Mouse (Mus musculus) cerebellum, adult 9-10 months (tissue): ENCODE data around the gene Polk.
A peak's percentile ranks its signal among the peaks of the same experiment; 100 is the strongest.

Source experiments
- DNase-seq: peaks from one replicate; pipeline ENCODE4 v3.0.0; 2022

The Polk gene

DNA sequence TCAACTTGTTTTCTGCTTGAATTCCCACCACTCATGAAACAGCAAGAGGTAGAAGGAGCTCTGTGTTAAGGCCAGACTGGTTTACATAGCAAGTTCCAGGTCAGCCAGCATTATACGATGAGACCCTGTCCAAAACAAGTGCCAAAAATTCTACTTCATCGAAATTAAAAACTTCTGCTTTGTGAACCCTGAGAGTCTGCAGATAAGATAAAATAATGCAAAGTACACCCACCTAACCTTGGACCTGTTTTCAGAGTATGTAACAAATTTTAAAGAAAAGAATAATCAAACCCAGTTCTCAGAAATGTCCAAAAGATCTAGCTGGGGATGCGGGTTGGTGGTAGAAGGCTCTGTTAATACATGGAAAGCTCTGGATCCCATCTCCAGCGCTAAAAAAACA, 83.8 kb downstream of the Polk start:
- DNase-seq, result no peak

DNA sequence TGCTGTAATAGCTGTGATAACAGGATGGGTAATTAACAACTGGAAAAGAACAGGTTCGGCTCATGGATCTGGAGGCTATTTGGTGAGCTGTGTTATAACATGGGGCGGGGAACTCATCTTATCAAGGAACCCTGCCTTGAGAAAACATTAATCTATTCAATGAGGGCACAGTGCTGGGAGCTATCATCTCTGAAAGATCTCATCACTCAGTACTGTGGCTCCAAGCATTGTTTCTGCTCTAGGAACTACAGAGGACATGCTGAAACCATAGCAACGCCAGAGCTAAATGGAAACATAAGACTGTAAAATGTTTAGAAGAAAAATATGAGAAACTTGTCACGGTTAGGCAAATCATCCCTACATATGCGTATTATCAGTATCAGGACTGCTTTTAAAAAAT, 84.4 kb downstream of the Polk start:
- DNase-seq, result no peak

DNA sequence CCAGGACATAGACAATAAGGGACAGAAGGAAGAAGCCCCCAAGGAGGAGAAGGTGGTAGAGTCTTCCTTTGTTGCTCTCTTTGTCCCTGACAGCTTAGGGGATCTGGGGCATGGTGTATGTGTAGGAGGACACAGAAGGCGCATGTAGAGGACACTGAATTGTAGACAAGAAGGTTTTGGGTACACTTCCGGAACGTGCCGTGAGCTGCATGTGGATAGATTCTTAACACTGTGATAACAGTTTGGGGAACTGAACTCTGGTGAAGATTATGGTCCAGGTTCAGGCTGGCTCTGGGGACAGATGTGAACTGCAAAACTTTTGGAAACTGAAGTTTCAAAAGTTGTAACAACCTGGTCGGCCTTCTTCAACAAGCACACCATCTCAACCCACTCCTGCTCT, 84.8 kb downstream of the Polk start:
- no peak for DNase-seq

DNA sequence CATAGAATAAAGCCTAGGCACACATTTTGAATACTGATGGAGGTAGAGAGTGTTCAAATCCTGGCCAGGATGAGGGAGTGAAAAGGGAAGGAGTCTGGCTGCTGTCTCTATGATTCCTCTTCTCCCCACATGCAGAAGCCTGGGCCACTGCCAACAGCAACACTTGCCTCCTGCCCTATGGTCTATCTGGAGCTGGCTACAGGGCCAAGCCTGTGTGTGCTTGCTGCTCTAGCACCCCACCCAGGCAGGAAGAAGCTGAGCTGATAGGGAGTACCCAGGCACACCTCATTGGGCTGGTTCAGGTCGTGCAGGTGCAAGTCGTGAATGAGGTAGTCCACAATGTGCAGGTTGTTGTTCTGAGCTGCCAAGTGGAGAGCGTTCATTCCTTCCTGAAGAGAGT, 88.1 kb downstream of the Polk start:
- DNase-seq, result no peak

DNA sequence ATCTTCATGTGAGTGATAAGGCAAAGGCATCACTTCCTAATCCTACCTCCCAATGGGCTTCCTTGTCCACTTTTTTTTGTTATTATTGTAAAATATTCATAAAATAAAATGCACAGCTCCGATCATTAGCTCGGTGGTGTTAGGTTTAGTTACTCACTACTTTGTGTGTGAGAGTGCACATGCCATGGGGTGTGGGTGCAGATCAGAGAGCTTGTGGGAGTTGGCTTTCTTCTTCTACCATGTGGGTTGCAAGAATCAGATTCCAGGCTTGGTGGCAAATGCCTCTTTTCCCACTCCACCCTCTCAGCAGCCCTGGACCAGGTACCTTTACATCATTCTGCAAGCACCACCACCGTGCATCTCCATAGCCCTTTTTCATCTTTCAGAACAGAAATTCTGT, 89.8 kb downstream of the Polk start:
- DNase-seq, result no peak

DNA sequence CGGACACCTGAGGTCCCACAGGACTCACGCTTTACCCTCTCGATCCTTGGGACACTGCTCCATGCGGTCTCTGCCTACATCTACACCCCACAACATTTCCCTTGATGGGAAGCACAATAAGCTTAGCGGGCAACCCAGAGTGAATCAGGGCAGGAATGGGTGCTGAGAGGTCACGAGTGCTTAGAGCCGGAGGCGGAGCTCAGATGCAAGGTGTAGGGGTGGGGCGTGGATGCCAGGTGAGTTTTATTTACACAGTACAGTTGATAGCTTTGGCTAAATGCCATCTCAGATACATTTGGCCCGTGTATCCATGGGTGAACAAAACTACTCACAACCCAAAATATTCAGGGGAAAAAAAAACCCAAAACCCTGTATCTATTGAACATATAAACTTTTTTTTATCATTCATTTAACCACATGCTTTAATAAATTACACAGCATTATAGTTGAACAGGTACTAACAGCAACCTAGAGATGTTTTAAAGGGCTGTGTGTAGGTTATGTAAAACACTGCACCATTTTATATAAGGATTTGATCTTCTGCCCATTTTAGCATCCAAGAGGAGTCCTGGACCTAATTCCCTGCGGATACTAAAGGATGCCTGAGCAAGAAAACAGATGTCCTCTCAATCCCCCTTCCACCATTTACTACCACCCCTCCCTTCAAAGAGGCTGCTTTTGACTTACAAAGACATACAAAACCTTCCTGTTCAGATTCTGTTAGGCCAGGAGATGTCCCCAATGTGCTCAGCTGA, 90.8 kb downstream of the Polk start:
- no peak for DNase-seq

DNA sequence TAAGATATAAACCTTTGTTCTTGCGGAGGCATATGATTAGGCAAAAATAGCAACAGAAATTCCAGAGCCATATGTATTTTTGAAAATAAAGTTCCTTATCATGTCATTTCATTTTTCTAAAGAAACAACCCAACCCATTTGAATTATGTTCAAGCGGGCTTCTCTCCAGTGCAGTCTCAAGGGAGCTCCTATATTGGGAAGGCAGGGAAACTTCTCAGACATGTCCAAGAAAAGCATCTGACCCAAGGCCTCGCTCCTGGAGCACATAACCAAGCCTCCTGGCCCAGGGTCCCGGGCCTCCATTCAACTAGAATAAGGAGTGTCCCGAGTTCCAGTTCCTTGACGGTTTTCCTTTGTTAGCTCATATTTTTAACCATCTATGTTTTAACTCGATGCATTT, 91.5 kb downstream of the Polk start:
- no peak for DNase-seq

DNA sequence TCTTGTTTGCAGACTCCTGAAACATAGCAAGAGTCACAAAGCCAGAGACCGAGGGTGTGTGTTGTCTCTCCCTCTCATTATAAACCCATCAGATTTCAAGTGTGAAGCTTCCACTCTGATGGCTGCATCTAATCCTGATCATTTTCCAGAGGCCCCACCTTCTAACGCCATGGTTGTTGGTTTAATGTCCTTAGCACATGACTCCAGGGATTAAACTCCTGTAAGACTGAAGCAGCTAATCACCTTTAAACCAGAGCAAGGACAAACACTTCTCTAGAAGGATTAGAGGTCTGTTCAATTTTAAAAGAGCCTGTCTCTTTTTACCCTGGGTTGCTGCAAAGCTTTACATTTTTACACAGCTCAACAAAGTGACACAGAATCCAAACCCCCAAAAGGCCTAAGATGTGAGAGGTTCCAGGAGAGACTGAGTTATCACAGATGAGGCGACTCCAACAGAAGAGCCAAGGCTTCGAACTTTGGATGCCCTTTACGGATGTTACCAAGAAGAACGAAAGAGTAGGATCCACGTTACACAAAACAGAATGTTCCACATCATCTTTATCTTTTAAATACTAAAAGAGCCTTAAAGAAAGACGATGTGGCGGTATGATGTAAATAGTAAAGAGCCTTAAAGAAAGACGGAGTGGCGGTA, 92.0 kb downstream of the Polk start:
- no peak for DNase-seq

DNA sequence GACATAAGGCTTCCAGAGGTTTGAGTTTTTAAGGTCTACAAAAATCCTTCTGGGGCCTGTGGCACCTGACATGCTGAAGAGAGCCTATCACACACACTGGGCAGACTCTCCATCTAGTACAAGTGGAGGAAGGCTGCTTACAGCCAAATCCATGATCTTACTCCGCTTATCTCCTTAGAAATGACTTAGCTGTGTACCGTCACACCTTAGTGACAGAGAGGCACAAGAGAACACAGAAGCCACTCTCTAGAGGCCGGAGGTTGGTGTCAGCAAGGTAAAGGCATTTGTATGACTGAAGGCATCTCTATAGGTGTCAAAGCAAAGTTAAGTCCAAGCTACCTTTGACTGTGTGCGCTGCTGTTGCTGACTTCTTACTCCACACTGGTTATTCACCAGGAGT, 101.9 kb downstream of the Polk start:
- DNase-seq, result no peak

DNA sequence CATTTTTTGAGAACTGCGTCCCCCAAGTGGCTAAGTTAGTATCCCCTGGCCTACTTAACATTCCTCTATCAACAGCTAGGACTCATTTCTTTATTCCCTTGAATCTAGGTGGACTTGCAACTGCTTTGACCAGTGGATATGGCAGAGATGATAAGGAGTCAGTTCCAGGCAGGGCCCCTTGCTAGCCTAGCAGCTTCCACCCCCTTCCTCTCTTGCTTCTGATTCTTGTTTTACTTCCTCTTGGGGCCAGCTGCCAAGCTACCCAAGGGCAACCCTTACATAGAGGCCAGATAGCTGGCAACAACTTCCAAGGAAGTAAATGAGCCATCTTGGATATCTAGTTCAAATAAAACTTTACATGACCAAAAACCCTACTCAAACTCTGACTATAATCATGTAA, 105.5 kb downstream of the Polk start:
- no peak for DNase-seq

DNA sequence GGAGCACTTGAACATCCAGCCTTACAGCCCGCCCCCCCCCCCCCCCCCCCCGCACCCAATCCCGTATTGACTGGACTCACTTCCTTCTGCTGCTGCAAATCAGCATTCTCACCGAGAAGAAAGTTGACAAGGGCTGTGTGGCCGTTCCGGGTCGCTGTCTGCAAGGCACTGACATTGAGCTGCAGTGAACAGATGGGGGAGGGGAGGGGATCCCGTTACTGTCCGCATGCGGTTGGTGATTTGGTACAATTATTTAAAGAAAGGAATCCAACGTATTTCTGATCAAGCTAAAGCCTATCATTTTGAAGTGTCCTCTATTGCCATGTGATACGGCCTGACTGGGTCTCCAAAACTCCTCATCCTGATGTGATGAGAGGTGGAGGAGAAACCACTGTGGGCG, 106.6 kb downstream of the Polk start:
- no peak for DNase-seq

DNA sequence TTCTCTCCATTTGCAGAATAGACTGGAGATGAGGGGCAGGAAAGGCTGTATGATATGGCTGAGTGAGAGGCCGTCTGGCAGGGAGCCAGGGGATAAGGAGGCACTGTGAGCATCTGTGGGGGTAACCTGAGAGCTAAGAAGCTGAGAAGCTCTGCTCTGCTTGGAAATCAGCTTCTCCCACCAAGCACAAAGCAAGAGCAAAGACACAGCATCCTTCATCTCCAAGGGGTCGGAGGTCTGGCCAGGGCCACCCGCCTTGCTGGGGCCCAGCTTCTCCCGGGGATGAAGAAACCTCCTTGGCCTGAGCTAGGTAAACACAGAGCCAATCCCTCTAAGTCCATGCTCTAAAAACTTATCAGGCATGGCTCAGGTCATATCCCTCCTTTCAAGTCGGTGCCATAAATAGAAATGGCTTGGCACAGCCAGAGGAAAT, 107.5 kb downstream of the Polk start:
- no peak for DNase-seq

DNA sequence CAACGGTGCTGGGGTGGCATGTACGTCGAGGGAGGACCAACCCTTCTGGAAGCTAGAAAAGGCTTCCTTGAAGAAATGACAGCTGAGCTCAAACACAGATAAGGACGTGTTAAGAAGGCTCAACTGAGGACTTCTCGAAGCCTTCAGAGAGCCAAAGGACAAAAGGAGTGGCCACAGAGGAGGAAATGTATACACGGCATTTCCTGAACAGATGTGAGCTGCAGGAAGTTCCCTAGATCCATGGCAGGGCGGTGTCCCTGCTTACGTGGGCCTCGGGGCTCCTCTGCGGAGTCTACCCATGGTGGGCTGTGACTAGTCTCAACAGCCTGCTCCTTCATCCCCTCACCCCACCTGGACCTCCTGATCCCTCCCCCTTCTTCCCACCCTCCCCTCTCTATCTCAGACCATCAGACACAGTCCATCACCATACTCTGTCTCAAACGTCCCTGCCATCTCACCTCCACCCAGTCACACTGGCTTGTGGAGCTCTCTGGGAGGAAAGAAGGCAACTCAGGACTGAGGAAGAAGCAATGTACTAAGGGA, 108.7 kb downstream of the Polk start:
- no peak for DNase-seq

DNA sequence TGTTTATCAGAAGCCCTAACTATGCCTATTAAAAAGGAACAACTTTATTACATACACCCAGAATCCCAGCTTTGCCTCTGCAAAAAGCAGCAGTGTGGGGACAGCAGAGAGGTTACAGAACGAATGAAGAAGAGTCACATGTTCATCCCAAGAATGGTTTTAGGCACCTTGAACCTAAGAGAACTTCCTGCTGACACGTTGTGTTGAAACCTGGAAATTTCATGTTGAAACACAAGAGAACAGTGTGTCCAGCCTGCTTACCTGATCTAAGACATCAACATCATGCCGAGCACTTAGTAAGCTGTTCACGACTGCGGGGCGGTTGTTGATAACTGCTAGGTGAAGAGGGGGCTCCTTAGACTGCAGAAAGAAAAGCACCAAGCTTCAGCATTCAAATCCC, 109.3 kb downstream of the Polk start:
- no peak for DNase-seq

DNA sequence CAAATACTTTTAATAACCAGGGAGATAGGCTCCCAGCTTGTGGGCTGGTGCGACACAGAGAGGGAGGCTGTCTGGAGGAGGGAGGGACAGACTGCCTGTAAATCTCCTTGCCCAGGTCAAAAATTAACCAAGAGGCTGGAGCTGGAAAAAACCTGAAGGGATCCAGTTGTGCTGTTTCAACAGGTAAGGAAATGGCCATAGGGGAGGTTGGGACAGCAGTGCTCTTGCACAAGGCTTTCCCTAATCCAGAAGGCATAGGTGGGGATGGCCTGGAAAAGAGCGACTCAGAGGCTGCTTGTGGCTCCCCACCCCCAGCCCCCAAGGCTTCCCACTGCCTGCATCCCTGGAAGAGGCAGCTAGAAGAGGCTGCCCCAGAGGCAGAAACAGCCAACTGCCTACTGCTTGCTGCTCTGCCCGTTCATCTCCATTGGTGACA, 110.0 kb downstream of the Polk start:
- DNase-seq, result no peak

DNA sequence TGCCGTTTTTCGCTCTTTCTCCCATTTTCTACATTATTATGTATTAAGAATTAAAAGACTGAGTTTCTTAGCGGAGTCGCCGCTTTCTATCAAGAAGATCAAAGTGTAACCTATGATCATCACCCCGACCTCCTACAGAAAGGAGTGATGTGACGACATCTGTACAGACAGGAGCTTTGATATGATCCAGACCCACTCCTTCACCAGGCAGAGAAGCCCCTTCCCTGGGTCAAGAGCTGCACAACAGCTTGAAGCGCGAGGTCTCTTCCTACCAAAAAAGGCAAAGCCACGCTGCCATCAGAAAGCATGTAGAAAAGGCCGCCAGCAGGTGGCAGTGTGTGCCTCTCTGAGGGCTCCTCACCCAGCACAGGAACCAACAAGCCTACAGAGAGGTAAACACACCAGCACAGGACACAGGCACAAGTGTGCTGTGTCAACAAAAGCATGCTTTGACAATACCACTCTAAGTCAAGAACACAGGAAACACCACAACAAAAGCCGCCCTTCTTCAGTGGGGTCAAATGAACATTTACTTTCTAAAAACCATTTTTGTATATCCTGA, 110.7 kb downstream of the Polk start:
- DNase-seq, result peak; percentile 81
